Mouse (Mus musculus): ENCODE results near the gene Kdm2b. TPM values are rescaled to one million over a fixed set of nuclear protein-coding genes. Genes with fewer than 3 reads are reported as not detected.

The Kdm2b gene
- polyA plus RNA-seq, 1 experiment: 65.1 TPM

GRCm38 (mm10) chr5:122894007-122894637 lies 95.5 kb downstream of the Kdm2b start:
- DNase-seq: peak; percentile 80
- Histone ChIP-seq H3K36me3 (ENCODE audit: control insufficient read depth, insufficient read depth, low read length) (no peaks in the 10 kb centered on the region), H3K4me1 (replicated peaks; ENCODE audit: control insufficient read depth, insufficient read depth, low read length) (peaks cover 6% of the 10 kb centered on the region; the same call in 1 of the 2 replicates), H3K27me3 (ENCODE audit: control insufficient read depth, insufficient read depth, low read length) (no peaks in the 10 kb centered on the region), H3K27ac (ENCODE audit: control insufficient read depth, insufficient read depth, low read length) (no peak overlapping the region), H3K4me3 (ENCODE audit: control insufficient read depth, insufficient read depth, low read length) (no peak overlapping the region)
- 95% methylated on average over 5 of the region's 5 CpGs for WGBS
- TF ChIP-seq POLR2A (IDR thresholded peaks at IDR 0.05; ENCODE audit: control insufficient read depth, extremely low read depth, insufficient read depth, low read length, poor library complexity): no peak
- no peak for TF ChIP-seq CTCF (IDR thresholded peaks at IDR 0.05; ENCODE audit: borderline replicate concordance, control insufficient read depth, extremely low read depth, insufficient read depth, low read length, poor library complexity)

GRCm38 (mm10) chr5:122893270-122893669 lies 96.4 kb downstream of the Kdm2b start:
- H3K4me3 ChIP-seq (ENCODE audit: control insufficient read depth, insufficient read depth, low read length): no peak overlapping the region
- TF ChIP-seq CTCF (IDR thresholded peaks at IDR 0.05; ENCODE audit: borderline replicate concordance, control insufficient read depth, extremely low read depth, insufficient read depth, low read length, poor library complexity) (no peak), POLR2A (IDR thresholded peaks at IDR 0.05; ENCODE audit: control insufficient read depth, extremely low read depth, insufficient read depth, low read length, poor library complexity) (no peak)
- no peaks in the 10 kb centered on the region for H3K27me3 ChIP-seq (ENCODE audit: control insufficient read depth, insufficient read depth, low read length)
- DNase-seq: no peak
- H3K36me3 ChIP-seq (ENCODE audit: control insufficient read depth, insufficient read depth, low read length): peaks cover 2% of the 10 kb centered on the region; the same call in 1 of the 2 replicates
- H3K4me1 ChIP-seq (replicated peaks; ENCODE audit: control insufficient read depth, insufficient read depth, low read length): no peaks in the 10 kb centered on the region
- WGBS: 86% methylated on average over 6 of the region's 6 CpGs
- no peak overlapping the region for H3K27ac ChIP-seq (ENCODE audit: control insufficient read depth, insufficient read depth, low read length)

- Histone ChIP-seq H3K4me3 (ENCODE audit: control insufficient read depth, insufficient read depth, low read length) (no peak overlapping the region), H3K36me3 (ENCODE audit: control insufficient read depth, insufficient read depth, low read length) (peaks cover 6% of the 10 kb centered on the region; the same call in 1 of the 2 replicates), H3K4me1 (replicated peaks; ENCODE audit: control insufficient read depth, insufficient read depth, low read length) (no peaks in the 10 kb centered on the region), H3K27ac (ENCODE audit: control insufficient read depth, insufficient read depth, low read length) (no peak overlapping the region), H3K27me3 (ENCODE audit: control insufficient read depth, insufficient read depth, low read length) (no peaks in the 10 kb centered on the region)
- WGBS: 89% methylated on average over 2 of the region's 2 CpGs
- DNase-seq: no peak
- TF ChIP-seq POLR2A (IDR thresholded peaks at IDR 0.05; ENCODE audit: control insufficient read depth, extremely low read depth, insufficient read depth, low read length, poor library complexity): no peak
- TF ChIP-seq CTCF (IDR thresholded peaks at IDR 0.05; ENCODE audit: borderline replicate concordance, control insufficient read depth, extremely low read depth, insufficient read depth, low read length, poor library complexity): no peak
Measured at GRCm38 (mm10) chr5:122890396-122890795, 99.2 kb downstream of the Kdm2b start.

GRCm38 (mm10) chr5:122888612-122889214 lies 100.9 kb downstream of the Kdm2b start:
- H3K27me3 ChIP-seq (ENCODE audit: control insufficient read depth, insufficient read depth, low read length): no peaks in the 10 kb centered on the region
- TF ChIP-seq POLR2A (IDR thresholded peaks at IDR 0.05; ENCODE audit: control insufficient read depth, extremely low read depth, insufficient read depth, low read length, poor library complexity) (no peak), CTCF (IDR thresholded peaks at IDR 0.05; ENCODE audit: borderline replicate concordance, control insufficient read depth, extremely low read depth, insufficient read depth, low read length, poor library complexity) (no peak)
- H3K4me1 ChIP-seq (replicated peaks; ENCODE audit: control insufficient read depth, insufficient read depth, low read length): no peaks in the 10 kb centered on the region; the same call in 1 of the 2 replicates
- 98% methylated on average over 16 of the region's 16 CpGs for WGBS
- H3K4me3 ChIP-seq (ENCODE audit: control insufficient read depth, insufficient read depth, low read length): no peak overlapping the region
- H3K27ac ChIP-seq (ENCODE audit: control insufficient read depth, insufficient read depth, low read length): no peak overlapping the region
- peaks cover 6% of the 10 kb centered on the region; the same call in 1 of the 2 replicates for H3K36me3 ChIP-seq (ENCODE audit: control insufficient read depth, insufficient read depth, low read length)
- DNase-seq: no peak

- no peak for TF ChIP-seq POLR2A (IDR thresholded peaks at IDR 0.05; ENCODE audit: control insufficient read depth, extremely low read depth, insufficient read depth, low read length, poor library complexity)
- TF ChIP-seq CTCF (IDR thresholded peaks at IDR 0.05; ENCODE audit: borderline replicate concordance, control insufficient read depth, extremely low read depth, insufficient read depth, low read length, poor library complexity): no peak
- Histone ChIP-seq H3K4me1 (replicated peaks; ENCODE audit: control insufficient read depth, insufficient read depth, low read length) (no peaks in the 10 kb centered on the region; the same call in 1 of the 2 replicates), H3K36me3 (ENCODE audit: control insufficient read depth, insufficient read depth, low read length) (peaks cover 6% of the 10 kb centered on the region; the same call in 1 of the 2 replicates), H3K27me3 (ENCODE audit: control insufficient read depth, insufficient read depth, low read length) (no peaks in the 10 kb centered on the region), H3K4me3 (ENCODE audit: control insufficient read depth, insufficient read depth, low read length) (no peak overlapping the region), H3K27ac (ENCODE audit: control insufficient read depth, insufficient read depth, low read length) (no peak overlapping the region)
- 93% methylated on average over 8 of the region's 8 CpGs for WGBS
- DNase-seq: no peak
Measured at GRCm38 (mm10) chr5:122887926-122888611, 101.6 kb downstream of the Kdm2b start.

- H3K4me1 ChIP-seq (replicated peaks; ENCODE audit: control insufficient read depth, insufficient read depth, low read length): no peaks in the 10 kb centered on the region; the same call in 1 of the 2 replicates
- H3K27ac ChIP-seq (ENCODE audit: control insufficient read depth, insufficient read depth, low read length): no peak overlapping the region
- no peak for DNase-seq
- TF ChIP-seq CTCF (IDR thresholded peaks at IDR 0.05; ENCODE audit: borderline replicate concordance, control insufficient read depth, extremely low read depth, insufficient read depth, low read length, poor library complexity): no peak
- TF ChIP-seq POLR2A (IDR thresholded peaks at IDR 0.05; ENCODE audit: control insufficient read depth, extremely low read depth, insufficient read depth, low read length, poor library complexity): no peak
- peaks cover 6% of the 10 kb centered on the region; the same call in 1 of the 2 replicates for H3K36me3 ChIP-seq (ENCODE audit: control insufficient read depth, insufficient read depth, low read length)
- 93% methylated on average over 9 of the region's 9 CpGs for WGBS
- H3K4me3 ChIP-seq (ENCODE audit: control insufficient read depth, insufficient read depth, low read length): no peak overlapping the region
- no peaks in the 10 kb centered on the region for H3K27me3 ChIP-seq (ENCODE audit: control insufficient read depth, insufficient read depth, low read length)
Measured at GRCm38 (mm10) chr5:122887033-122887432, 102.6 kb downstream of the Kdm2b start.
